ENCODE assay signal across 28 mouse cellular contexts in the genomic region with DNA sequence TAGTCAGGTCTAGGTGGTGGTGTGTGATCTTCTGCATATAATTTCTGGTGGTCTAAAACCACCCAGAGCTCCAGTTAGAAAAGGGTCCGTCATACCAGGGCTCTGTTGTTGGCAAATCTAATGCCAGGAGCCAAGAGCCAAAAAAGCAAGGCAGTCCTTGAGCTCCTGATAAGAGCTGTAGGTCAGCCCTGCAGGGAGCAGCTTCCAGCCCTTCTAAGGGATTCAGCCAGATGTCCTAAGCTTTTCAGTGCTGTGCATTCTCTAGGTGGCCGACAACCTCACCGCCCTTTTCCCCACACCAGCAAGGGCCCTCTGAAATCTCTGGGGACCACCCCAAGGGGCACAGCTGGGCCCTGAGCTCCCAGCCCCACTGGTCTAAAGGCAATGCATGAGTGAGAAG. TPM values are rescaled to one million over a fixed set of nuclear protein-coding genes. Genes with fewer than 3 reads are reported as not detected.
DNase-seq lines count a peak whose midpoint lies in the region; ATAC-seq and TF ChIP-seq lines count a peak whose summit lies in the region.
"Had no signal": no experiment of that assay in that cellular context is flagged by ENCODE, and none has a peak within 500 bp of the region (broad histone marks: within the 10 kb centered on the region; RNA-seq: fewer than 3 reads in every experiment).

No protein-coding gene starts in this region.

- DNase-seq in heart, adult 11 months, result no peak
- DNase-seq in stomach, postnatal 0 days (ENCODE audit: low spot score), result no peak
- peak; percentile 65 for DNase-seq in adrenal gland, postnatal 14 days
- DNase-seq in lung, postnatal 10 days, result no peak
- DNase-seq in gastrocnemius, postnatal 36 days, result no peak
- DNase-seq: cerebellum, adult 8-10 months; gastrocnemius, postnatal 25 days; heart, postnatal 36 days; kidney, adult 8-10 months; kidney, postnatal 10 days; layer of hippocampus, postnatal 36 days; left cerebral cortex, postnatal 4 days; liver; lung, embryonic 14.5 days; lung, postnatal 36 days; right cerebral cortex, postnatal 25 days; thymus, adult 2 months; thymus, postnatal 36 days had no signal

- H3K27me3 ChIP-seq in heart, embryonic 13.5 days (replicated peaks), result no peaks in the 10 kb centered on the region
- no peaks in the 10 kb centered on the region for H3K27me3 ChIP-seq in stomach, embryonic 14.5 days (ENCODE audit: control insufficient read depth, insufficient read depth, low read length)
- no peaks in the 10 kb centered on the region for H3K27me3 ChIP-seq in stomach, postnatal 0 days (ENCODE audit: control insufficient read depth, insufficient read depth, low read length)
- H3K27me3 ChIP-seq: heart, embryonic 15.5 days; hindbrain, embryonic 13.5 days; neural tube, embryonic 12.5 days had no signal

- H3K36me3 ChIP-seq in heart, embryonic 13.5 days, result peaks cover 7% of the 10 kb centered on the region
- peaks cover 10% of the 10 kb centered on the region; the same call in 1 of the 2 replicates for H3K36me3 ChIP-seq in stomach, embryonic 14.5 days (ENCODE audit: control insufficient read depth, insufficient read depth, low read length)
- no peaks in the 10 kb centered on the region for H3K36me3 ChIP-seq in stomach, postnatal 0 days (ENCODE audit: control insufficient read depth, insufficient read depth, low read length)
- H3K36me3 ChIP-seq: heart, embryonic 15.5 days had no signal

- no peak for TF ChIP-seq EP300 in stomach, postnatal 0 days (optimal IDR thresholded peaks at IDR 0.05)

- TF ChIP-seq CTCF in stomach, postnatal 0 days (IDR thresholded peaks at IDR 0.05; ENCODE audit: low read depth), result no peak

- H3K9me3 ChIP-seq in heart, embryonic 13.5 days, result no peaks in the 10 kb centered on the region
- no peaks in the 10 kb centered on the region for H3K9me3 ChIP-seq in stomach, embryonic 14.5 days (ENCODE audit: control insufficient read depth, low read depth, low read length)
- no peaks in the 10 kb centered on the region for H3K9me3 ChIP-seq in stomach, postnatal 0 days (ENCODE audit: control insufficient read depth, low read length)
- H3K9me3 ChIP-seq: heart, embryonic 15.5 days; hindbrain, embryonic 13.5 days; neural tube, embryonic 12.5 days had no signal

- 54% methylated on average over 3 of the region's 3 CpGs for WGBS in heart, embryonic 13.5 days
- WGBS in stomach, embryonic 14.5 days, result 88% methylated on average over 3 of the region's 3 CpGs
- 87% methylated on average over 3 of the region's 3 CpGs for WGBS in stomach, postnatal 0 days

- no peak for ATAC-seq in heart, embryonic 13.5 days (ENCODE audit: extremely low read depth, insufficient number of reproducible peaks, low FRiP score, low TSS enrichment)
- no peak for ATAC-seq in stomach, embryonic 14.5 days (ENCODE audit: insufficient number of reproducible peaks, insufficient read depth, low FRiP score, low read depth)
- no peak for ATAC-seq in stomach, postnatal 0 days (ENCODE audit: low FRiP score, low TSS enrichment)
- ATAC-seq: forebrain, embryonic 14.5 days; intestine, embryonic 16.5 days; midbrain, embryonic 16.5 days had no signal

- intact Hi-C loops in gastrocnemius, postnatal 36 days (cut with DNase I), result loop anchor here (2.0 kb wide), 1 partner anchor 49 kb away; no protein-coding TSS in a partner anchor

- H3K9ac ChIP-seq in heart, embryonic 13.5 days, result 0 out of 2 replicates have a peak overlapping the region, but pooled peaks have one; percentile 40
- H3K9ac ChIP-seq in stomach, embryonic 14.5 days (replicated peaks; ENCODE audit: low read depth, low read length), result no peak overlapping the region
- no peak overlapping the region for H3K9ac ChIP-seq in stomach, postnatal 0 days (ENCODE audit: low read length)
- H3K9ac ChIP-seq: heart, embryonic 15.5 days; hindbrain, embryonic 13.5 days; liver, embryonic 14.5 days; lung, embryonic 14.5 days; neural tube, embryonic 12.5 days had no signal

- no peak overlapping the region for H3K4me2 ChIP-seq in heart, embryonic 13.5 days
- no peak overlapping the region for H3K4me2 ChIP-seq in stomach, embryonic 14.5 days (replicated peaks; ENCODE audit: low read depth, low read length)
- H3K4me2 ChIP-seq in stomach, postnatal 0 days (replicated peaks; ENCODE audit: low read depth), result no peak overlapping the region
- H3K4me2 ChIP-seq: heart, embryonic 15.5 days; hindbrain, embryonic 13.5 days; lung, embryonic 14.5 days; midbrain, embryonic 11.5 days; neural tube, embryonic 12.5 days had no signal

- peaks cover 7% of the 10 kb centered on the region; the same call in 1 of the 2 replicates for H3K4me1 ChIP-seq in heart, embryonic 13.5 days
- H3K4me1 ChIP-seq in stomach, embryonic 14.5 days (ENCODE audit: control insufficient read depth, insufficient read depth, low read length), result no peaks in the 10 kb centered on the region
- H3K4me1 ChIP-seq in stomach, postnatal 0 days (replicated peaks; ENCODE audit: control insufficient read depth, insufficient read depth), result no peaks in the 10 kb centered on the region

- H3K4me3 ChIP-seq in heart, embryonic 13.5 days, result no peak overlapping the region
- H3K4me3 ChIP-seq in stomach, embryonic 14.5 days (ENCODE audit: low read depth, low read length), result no peak overlapping the region
- H3K4me3 ChIP-seq in stomach, postnatal 0 days (ENCODE audit: low read depth, low read length), result no peak overlapping the region
- H3K4me3 ChIP-seq: heart, embryonic 15.5 days; hindbrain, embryonic 13.5 days; neural tube, embryonic 12.5 days had no signal

- no peak overlapping the region for H3K27ac ChIP-seq in heart, embryonic 13.5 days (replicated peaks)
- peak overlapping the region; percentile 15; the same call in 1 of the 2 replicates for H3K27ac ChIP-seq in stomach, embryonic 14.5 days (ENCODE audit: low read length)
- H3K27ac ChIP-seq in stomach, postnatal 0 days (replicated peaks), result no peak overlapping the region
- H3K27ac ChIP-seq: heart, embryonic 15.5 days; hindbrain, embryonic 13.5 days; liver, embryonic 14.5 days; neural tube, embryonic 12.5 days had no signal

RNA-seq across cellular contexts. Expression of a gene that starts 52.2 kb away (rescaled TPM):
- 1.5 TPM in 2 replicates for polyA plus RNA-seq in heart, embryonic 13.5 days (2015; fragmentation: Nextera tagmentation; extraction: Ambion mirVana)
- 10.5 and 11.1 TPM in 2 replicates for polyA plus RNA-seq in stomach, embryonic 14.5 days (2014; fragmentation: Nextera tagmentation; extraction: Ambion mirVana)
- polyA plus RNA-seq in stomach, postnatal 0 days (2015; fragmentation: Nextera tagmentation; extraction: Ambion mirVana), result 5.9 and 6.7 TPM in 2 replicates
- 15.7 and 21.5 TPM in 2 replicates for total RNA-seq in adrenal gland, postnatal 14 days (2021)
- 1 to 10 TPM; 1.8 to 2.3 TPM for total RNA-seq in gastrocnemius, postnatal 36 days (2021)
